Mouse (Mus musculus) neural tube, embryonic 14.5 days (tissue): ENCODE data around the gene Fkbp1b. TPM values are rescaled to one million over a fixed set of nuclear protein-coding genes. Genes with fewer than 3 reads are reported as not detected.
"Not testable (repeated sequence)": the region's sequence is repeated elsewhere in the genome, so short reads cannot be mapped to it uniquely, and the experiment has no call there.

Source experiments
- ATAC-seq: fragments of 200-750 bp; cut with Nextera tagmentation; 2 replicates; pipeline ENCODE4 v1.8.0; 2017; ENCODE audit warnings: low read depth, mild to moderate bottlenecking, moderate TSS enrichment, moderate library complexity
- H3K27ac ChIP-seq: fragments of 300-500 bp; sonication (generic); 2 replicates; pipeline ENCODE4 v1.5.1; 2014; ENCODE audit warnings: low read depth, mild to moderate bottlenecking, control low read depth, low read length, moderate library complexity, mixed read lengths
- H3K27me3 ChIP-seq: fragments of 300-500 bp; sonication (generic); 2 replicates; pipeline ENCODE4 v1.6.1; 2014; ENCODE audit warnings: low read length; ENCODE audit not compliant: control insufficient read depth, insufficient read depth
- H3K36me3 ChIP-seq: fragments of 300-500 bp; sonication (generic); 2 replicates; pipeline ENCODE4 v1.6.1; 2014; ENCODE audit warnings: low read length, mixed read lengths; ENCODE audit not compliant: control insufficient read depth, insufficient read depth
- H3K4me1 ChIP-seq: fragments of 300-500 bp; sonication (generic); 2 replicates; pipeline ENCODE4 v1.6.1; 2014; ENCODE audit warnings: low read length; ENCODE audit not compliant: control insufficient read depth, insufficient read depth
- H3K4me2 ChIP-seq: fragments of 300-500 bp; sonication (generic); 2 replicates; pipeline ENCODE4 v1.6.1; 2014; ENCODE audit warnings: mild to moderate bottlenecking, low read depth, low read length, control low read depth
- H3K4me3 ChIP-seq: fragments of 300-500 bp; sonication (generic); 2 replicates; pipeline ENCODE4 v1.5.1; 2014; ENCODE audit warnings: low read depth, low read length, control low read depth, mixed read lengths
- H3K9ac ChIP-seq: fragments of 300-500 bp; sonication (generic); replicated peaks from 2 replicates; pipeline ENCODE4 v1.6.1; 2014; ENCODE audit warnings: low read depth, mild to moderate bottlenecking, control low read depth, low read length, mixed read lengths
- H3K9me3 ChIP-seq: fragments of 300-500 bp; sonication (generic); 2 replicates; pipeline ENCODE4 v1.6.1; 2016; ENCODE audit warnings: low read length; ENCODE audit not compliant: control insufficient read depth
- WGBS: fragments of 180-500 bp; shearing (Covaris S2); extraction: QIAGEN DNeasy Blood & Tissue Kit; methylation state at CpG from one replicate; pipeline ENCODE4 v1.1.7; 2014; 5-methylcytosine and 5-hydroxymethylcytosine counted together
- polyA plus RNA-seq: library from polyadenylated mRNA; unstranded; fragments of >200 nt; fragmentation: Nextera tagmentation; extraction: Ambion mirVana; gene quantifications from 2 replicates; pipeline ENCODE4 v1.2.1, GENCODE M21; 2014

The Fkbp1b gene
- polyA plus RNA-seq, result 55.8 and 103 TPM in 2 replicates

GRCm38 (mm10) chr12:4841392-4841887 lies at the start of gene Fkbp1b:
Gene Fkbp1b, minus strand, starts transcription at chr12:4841591.
- WGBS, result under 1% methylated on average over 37 of the region's 37 CpGs
- peak; percentile 68 for ATAC-seq
- H3K27ac ChIP-seq, result no peak within 1 kb of the TSS; the same call in 1 of the 2 replicates

GRCm38 (mm10) chr12:4889891-4890290 lies 48.5 kb upstream of the Fkbp1b start:
- Histone ChIP-seq H3K27me3 (no peaks in the 10 kb centered on the region), H3K36me3 (no peaks in the 10 kb centered on the region), H3K4me2 (no peak overlapping the region), H3K27ac (no peak overlapping the region), H3K4me3 (no peak overlapping the region), H3K9ac (no peak overlapping the region), H3K9me3 (no peaks in the 10 kb centered on the region), H3K4me1 (no peaks in the 10 kb centered on the region)
- no peak for ATAC-seq
- WGBS, result 100% methylated on average over 1 of the region's 1 CpGs

More at GRCm38 (mm10) chr12:4841392-4841887, at the start of gene Fkbp1b:
- H3K36me3 ChIP-seq, result no peaks in the 10 kb centered on the region
- H3K9me3 ChIP-seq, result no peaks in the 10 kb centered on the region
- H3K27me3 ChIP-seq, result 0 out of 2 replicates have a peak, but pooled peaks cover 2% of the 10 kb centered on the region
- peak within 1 kb of the TSS; percentile 87 for H3K4me2 ChIP-seq
- peak within 1 kb of the TSS; percentile 75 for H3K4me3 ChIP-seq
- H3K4me1 ChIP-seq, result peaks cover 11% of the 10 kb centered on the region
- H3K9ac ChIP-seq, result peak within 1 kb of the TSS; percentile 74

GRCm38 (mm10) chr12:4889251-4889650 lies 47.9 kb upstream of the Fkbp1b start:
- no peak overlapping the region for H3K9ac ChIP-seq
- H3K36me3 ChIP-seq, result no peaks in the 10 kb centered on the region
- H3K27me3 ChIP-seq, result no peaks in the 10 kb centered on the region
- WGBS, result 96% methylated on average over 2 of the region's 2 CpGs
- no peak overlapping the region for H3K27ac ChIP-seq
- no peak overlapping the region for H3K4me3 ChIP-seq
- H3K4me2 ChIP-seq, result no peak overlapping the region
- no peaks in the 10 kb centered on the region for H3K4me1 ChIP-seq
- H3K9me3 ChIP-seq, result no peaks in the 10 kb centered on the region
- ATAC-seq, result no peak

- no peaks in the 10 kb centered on the region for H3K36me3 ChIP-seq
- ATAC-seq, result no peak
- H3K4me3 ChIP-seq, result no peak overlapping the region
- no peaks in the 10 kb centered on the region for H3K27me3 ChIP-seq
- H3K9me3 ChIP-seq, result no peaks in the 10 kb centered on the region
- H3K4me2 ChIP-seq, result no peak overlapping the region
- no peak overlapping the region for H3K9ac ChIP-seq
- H3K27ac ChIP-seq, result no peak overlapping the region
- H3K4me1 ChIP-seq, result no peaks in the 10 kb centered on the region
Measured at GRCm38 (mm10) chr12:4888739-4889138, 47.3 kb upstream of the Fkbp1b start.

- not testable (repeated sequence) for H3K4me2 ChIP-seq, ATAC-seq, H3K4me1 ChIP-seq, H3K9ac ChIP-seq, H3K27ac ChIP-seq, H3K4me3 ChIP-seq, H3K36me3 ChIP-seq, H3K27me3 ChIP-seq, H3K9me3 ChIP-seq
- 97% methylated on average over 4 of the region's 4 CpGs for WGBS
Measured at GRCm38 (mm10) chr12:4886581-4886980, 45.2 kb upstream of the Fkbp1b start.

- Histone ChIP-seq H3K4me2 (no peak overlapping the region), H3K9ac (no peak overlapping the region), H3K27ac (no peak overlapping the region), H3K36me3 (peaks cover 4% of the 10 kb centered on the region; the same call in 1 of the 2 replicates), H3K9me3 (no peaks in the 10 kb centered on the region), H3K27me3 (no peaks in the 10 kb centered on the region), H3K4me1 (no peaks in the 10 kb centered on the region), H3K4me3 (no peak overlapping the region)
- ATAC-seq, result no peak
- 89% methylated on average over 1 of the region's 1 CpGs for WGBS
Measured at GRCm38 (mm10) chr12:4885062-4885461, 43.7 kb upstream of the Fkbp1b start.

GRCm38 (mm10) chr12:4882086-4882485 lies 40.7 kb upstream of the Fkbp1b start:
- Histone ChIP-seq H3K4me1 (no peaks in the 10 kb centered on the region), H3K27me3 (no peaks in the 10 kb centered on the region), H3K4me2 (no peak overlapping the region), H3K9me3 (no peaks in the 10 kb centered on the region), H3K9ac (no peak overlapping the region), H3K36me3 (peaks cover 7% of the 10 kb centered on the region; the same call in 1 of the 2 replicates), H3K27ac (no peak overlapping the region), H3K4me3 (no peak overlapping the region)
- no peak for ATAC-seq
- WGBS, result 84% methylated on average over 2 of the region's 2 CpGs

GRCm38 (mm10) chr12:4879048-4879447 lies 37.7 kb upstream of the Fkbp1b start:
- Histone ChIP-seq H3K27ac (no peak overlapping the region), H3K4me3 (no peak overlapping the region), H3K4me1 (no peaks in the 10 kb centered on the region), H3K4me2 (no peak overlapping the region), H3K27me3 (no peaks in the 10 kb centered on the region), H3K36me3 (peaks cover 7% of the 10 kb centered on the region; the same call in 1 of the 2 replicates), H3K9ac (no peak overlapping the region), H3K9me3 (no peaks in the 10 kb centered on the region)
- 95% methylated on average over 5 of the region's 5 CpGs for WGBS
- ATAC-seq, result no peak

- 82% methylated on average over 9 of the region's 9 CpGs for WGBS
- Histone ChIP-seq H3K9me3 (no peaks in the 10 kb centered on the region), H3K4me3 (no peak overlapping the region), H3K27me3 (no peaks in the 10 kb centered on the region), H3K9ac (no peak overlapping the region), H3K4me1 (no peaks in the 10 kb centered on the region), H3K27ac (no peak overlapping the region), H3K36me3 (peaks cover 7% of the 10 kb centered on the region; the same call in 1 of the 2 replicates), H3K4me2 (no peak overlapping the region)
- no peak for ATAC-seq
Measured at GRCm38 (mm10) chr12:4878296-4878783, 36.9 kb upstream of the Fkbp1b start.
